ENCODE assay signal across 11 mouse cellular contexts in genomic region chr10:4520394-4521102, GRCm38 (mm10). TPM values are rescaled to one million over a fixed set of nuclear protein-coding genes. Genes with fewer than 3 reads are reported as not detected.
A peak's percentile ranks its signal among the peaks of the same experiment; 100 is the strongest.
DNase-seq lines count a peak whose midpoint lies in the region; ATAC-seq and TF ChIP-seq lines count a peak whose summit lies in the region.
"Had no signal": no experiment of that assay in that cellular context is flagged by ENCODE, and none has a peak within 500 bp of the region (broad histone marks: within the 10 kb centered on the region; RNA-seq: fewer than 3 reads in every experiment).

No protein-coding gene starts in this region.

- no peak overlapping the region for H3K27ac ChIP-seq in forebrain, embryonic 15.5 days (replicated peaks)
- no peak overlapping the region for H3K27ac ChIP-seq in forebrain, embryonic 11.5 days (ENCODE audit: low read depth, low read length)
- H3K27ac ChIP-seq in lung, embryonic 14.5 days (ENCODE audit: low read depth): no peak overlapping the region
- no peak overlapping the region for H3K27ac ChIP-seq in midbrain, embryonic 15.5 days
- H3K27ac ChIP-seq: limb, embryonic 12.5 days had no signal

- TF ChIP-seq CTCF in lung, embryonic 14.5 days (IDR thresholded peaks at IDR 0.05; ENCODE audit: low read depth): peak; percentile 22; the same call in 1 of the 2 replicates

- H3K27me3 ChIP-seq in forebrain, embryonic 15.5 days: no peaks in the 10 kb centered on the region
- H3K27me3 ChIP-seq in forebrain, embryonic 11.5 days (ENCODE audit: control insufficient read depth, insufficient read depth, low read length): no peaks in the 10 kb centered on the region
- H3K27me3 ChIP-seq in lung, embryonic 14.5 days (ENCODE audit: insufficient read depth, low read length): no peaks in the 10 kb centered on the region
- H3K27me3 ChIP-seq in midbrain, embryonic 15.5 days (replicated peaks): no peaks in the 10 kb centered on the region
- H3K27me3 ChIP-seq: limb, embryonic 12.5 days had no signal

- H3K9me3 ChIP-seq in forebrain, embryonic 15.5 days: no peaks in the 10 kb centered on the region
- no peaks in the 10 kb centered on the region for H3K9me3 ChIP-seq in forebrain, embryonic 11.5 days (ENCODE audit: control insufficient read depth, low read length)
- no peaks in the 10 kb centered on the region for H3K9me3 ChIP-seq in lung, embryonic 14.5 days (ENCODE audit: low read depth, low read length)
- H3K9me3 ChIP-seq in midbrain, embryonic 15.5 days: no peaks in the 10 kb centered on the region

- no peak overlapping the region for H3K4me3 ChIP-seq in forebrain, embryonic 15.5 days
- H3K4me3 ChIP-seq in forebrain, embryonic 11.5 days (ENCODE audit: low read depth, low read length): no peak overlapping the region
- H3K4me3 ChIP-seq in lung, embryonic 14.5 days (ENCODE audit: low read depth, low read length): no peak overlapping the region
- no peak overlapping the region for H3K4me3 ChIP-seq in midbrain, embryonic 15.5 days
- H3K4me3 ChIP-seq: limb, embryonic 12.5 days had no signal

- peak; percentile 55; the same call in 1 of the 2 replicates for ATAC-seq in forebrain, embryonic 15.5 days (replicated peaks)
- no peak for ATAC-seq in forebrain, embryonic 11.5 days (replicated peaks; ENCODE audit: low FRiP score)
- ATAC-seq in lung, embryonic 14.5 days (ENCODE audit: insufficient read depth): no peak
- peak; percentile 86 for ATAC-seq in midbrain, embryonic 15.5 days (replicated peaks)

- no peak for DNase-seq in forebrain, embryonic 11.5 days (ENCODE audit: low spot score)
- DNase-seq in lung, embryonic 14.5 days: peak; percentile 17
- DNase-seq in lung, postnatal 36 days: no peak
- peak; percentile 37 for DNase-seq in adipocyte (ENCODE audit: low spot score)
- DNase-seq in spleen, adult 18-20 months: no peak
- DNase-seq in natural killer cell, adult 2 months (ENCODE audit: low spot score in 2 of 2): no peak
- DNase-seq: lung, postnatal 10 days had no signal

- no peak overlapping the region for H3K4me2 ChIP-seq in forebrain, embryonic 15.5 days (replicated peaks)
- no peak overlapping the region for H3K4me2 ChIP-seq in forebrain, embryonic 11.5 days (ENCODE audit: low read depth, low read length, severe bottlenecking)
- no peak overlapping the region for H3K4me2 ChIP-seq in lung, embryonic 14.5 days
- H3K4me2 ChIP-seq in midbrain, embryonic 15.5 days: no peak overlapping the region
- H3K4me2 ChIP-seq: limb, embryonic 12.5 days had no signal

- H3K9ac ChIP-seq in forebrain, embryonic 15.5 days (replicated peaks): no peak overlapping the region
- no peak overlapping the region for H3K9ac ChIP-seq in forebrain, embryonic 11.5 days (ENCODE audit: low read length)
- no peak overlapping the region for H3K9ac ChIP-seq in lung, embryonic 14.5 days
- H3K9ac ChIP-seq in midbrain, embryonic 15.5 days: no peak overlapping the region
- H3K9ac ChIP-seq: limb, embryonic 12.5 days had no signal

- no peaks in the 10 kb centered on the region for H3K36me3 ChIP-seq in forebrain, embryonic 15.5 days
- H3K36me3 ChIP-seq in forebrain, embryonic 11.5 days (ENCODE audit: control insufficient read depth, insufficient read depth, low read length): no peaks in the 10 kb centered on the region
- H3K36me3 ChIP-seq in lung, embryonic 14.5 days (ENCODE audit: insufficient read depth): no peaks in the 10 kb centered on the region
- H3K36me3 ChIP-seq in midbrain, embryonic 15.5 days (replicated peaks): no peaks in the 10 kb centered on the region
- H3K36me3 ChIP-seq: limb, embryonic 12.5 days had no signal

- H3K4me1 ChIP-seq in forebrain, embryonic 15.5 days: no peaks in the 10 kb centered on the region
- no peaks in the 10 kb centered on the region for H3K4me1 ChIP-seq in forebrain, embryonic 11.5 days (replicated peaks; ENCODE audit: control insufficient read depth, insufficient read depth, low read length)
- no peaks in the 10 kb centered on the region for H3K4me1 ChIP-seq in lung, embryonic 14.5 days (ENCODE audit: insufficient read depth)
- H3K4me1 ChIP-seq in midbrain, embryonic 15.5 days: no peaks in the 10 kb centered on the region
- H3K4me1 ChIP-seq: limb, embryonic 12.5 days had no signal

- 42% methylated on average over 6 of the region's 6 CpGs for WGBS in forebrain, embryonic 15.5 days
- 54% methylated on average over 6 of the region's 6 CpGs for WGBS in forebrain, embryonic 11.5 days
- WGBS in lung, embryonic 14.5 days: 47% methylated on average over 6 of the region's 6 CpGs
- 47% methylated on average over 6 of the region's 6 CpGs for whole genome bisulfite sequencing in midbrain, embryonic 15.5 days

RNA-seq across cellular contexts. Expression of gene Ccdc170, which starts 38.2 kb away (rescaled TPM):
- 0.24 and 0.32 TPM in 2 replicates for polyA plus RNA-seq in forebrain, embryonic 15.5 days (2015; fragmentation: Nextera tagmentation; extraction: Ambion mirVana)
- polyA plus RNA-seq in forebrain, embryonic 11.5 days (2014; fragmentation: Nextera tagmentation; extraction: Ambion mirVana): not detected in 2 replicates
- 0.12 TPM in 2 replicates for polyA plus RNA-seq in lung, embryonic 14.5 days (2014; fragmentation: Nextera tagmentation; extraction: Ambion mirVana)
- polyA plus RNA-seq in midbrain, embryonic 15.5 days (2015; fragmentation: Nextera tagmentation; extraction: Ambion mirVana): 0.27 and 0.34 TPM in 2 replicates
- polyA plus RNA-seq: heart, embryonic 14.5 days had no signal

Comparison
In these comparisons a context has a peak if more than half of its experiments do, and no peak if none do; other contexts are left out.
1. ATAC-seq: peak in forebrain, embryonic 15.5 days (single experiment) and midbrain, embryonic 15.5 days (single experiment); none in forebrain, embryonic 11.5 days (single experiment) and lung, embryonic 14.5 days (single experiment).
2. DNase-seq: peak in lung, embryonic 14.5 days (single experiment) and adipocyte (single experiment); none in forebrain, embryonic 11.5 days (single experiment), lung, postnatal 36 days (single experiment), spleen, adult 18-20 months (0 of 2) and natural killer cell, adult 2 months (0 of 2).